Mouse (Mus musculus): ENCODE results near the gene Casc3.

GRCm38 (mm10) chr11:98768127-98769006 lies 36.3 kb upstream of the Casc3 start:
- TF ChIP-seq POLR2A (IDR thresholded peaks at IDR 0.05; ENCODE audit: control insufficient read depth, extremely low read depth, insufficient read depth, low read length, poor library complexity): no peak
- TF ChIP-seq CTCF (IDR thresholded peaks at IDR 0.05; ENCODE audit: borderline replicate concordance, control insufficient read depth, extremely low read depth, insufficient read depth, low read length, poor library complexity): no peak

All from thymus, adult 2 months (tissue).